Mouse (Mus musculus) cerebellum, adult 2 months (tissue): ENCODE measurements at regions not wholly inside any gene's neighbourhood (a gene's known extent, or its start where the extent isn't known, plus 50 kb on each side); places are given as distances from the start of the nearest gene placed in this dataset.

ENCODE experiments used
- CTCF ChIP-seq: fragments of 200-500 bp; IDR thresholded peaks from 2 replicates; pipeline ENCODE4 v1.5.1; 2011; ENCODE audit warnings: low read depth, mild to moderate bottlenecking, control low read depth, low read length, moderate library complexity, borderline replicate concordance; ENCODE audit not compliant: insufficient read depth
- POLR2A ChIP-seq: fragments of 200-500 bp; IDR thresholded peaks from 2 replicates; pipeline ENCODE4 v1.6.1; 2011; ENCODE audit warnings: low read length, control low read depth, borderline replicate concordance; ENCODE audit not compliant: insufficient read depth

DNA sequence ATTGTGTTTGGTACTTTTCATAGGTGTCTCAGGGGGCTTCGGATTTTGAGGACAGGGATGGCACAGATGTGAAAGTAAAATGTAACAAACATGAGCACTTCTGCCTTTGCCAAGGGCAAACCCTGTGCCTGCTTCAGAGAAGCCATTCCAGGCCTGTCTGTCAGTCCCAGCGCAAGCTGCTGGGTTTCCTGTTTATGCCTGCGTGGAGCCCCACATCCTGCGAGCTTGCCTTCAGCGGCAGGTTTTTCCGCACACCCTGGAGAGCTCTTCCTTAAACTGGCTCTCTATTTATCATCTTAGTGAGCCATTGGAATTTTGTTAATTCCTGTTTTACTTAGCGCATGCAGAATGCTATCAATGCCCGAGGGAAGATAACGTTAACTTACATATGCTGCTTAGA, 159.5 kb downstream of the Zfp281 start:
- TF ChIP-seq POLR2A (no peak), CTCF (no peak)
